Mouse (Mus musculus) NIH3T3 (cell line): ENCODE measurements around the gene Krt19.

Source experiments
- DNase-seq: peaks from one replicate; pipeline ENCODE4 v3.0.0-alpha.2; 2012; ENCODE audit warnings: low read depth

The Krt19 gene

DNA sequence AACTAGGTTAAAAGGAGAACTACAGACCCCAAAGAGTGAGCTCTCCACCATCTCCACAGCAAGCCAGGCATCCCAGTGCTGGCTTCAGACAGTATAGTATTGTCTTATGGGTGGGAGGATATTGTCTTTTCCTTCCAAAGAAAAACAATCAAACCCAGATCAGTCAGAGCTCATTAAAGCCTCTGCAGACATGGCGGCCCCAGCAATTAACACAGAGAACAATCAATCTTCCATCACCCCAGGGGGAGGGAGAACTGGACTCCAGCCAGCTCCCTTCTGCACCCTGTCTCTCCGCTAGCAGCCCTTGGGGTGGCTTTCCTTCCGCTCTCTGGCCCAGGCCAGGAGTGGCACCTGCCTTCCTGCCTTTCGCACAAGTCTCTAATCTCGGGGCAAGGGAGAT is 10.8 kb downstream of the Krt19 start:
- no peak for DNase-seq

DNA sequence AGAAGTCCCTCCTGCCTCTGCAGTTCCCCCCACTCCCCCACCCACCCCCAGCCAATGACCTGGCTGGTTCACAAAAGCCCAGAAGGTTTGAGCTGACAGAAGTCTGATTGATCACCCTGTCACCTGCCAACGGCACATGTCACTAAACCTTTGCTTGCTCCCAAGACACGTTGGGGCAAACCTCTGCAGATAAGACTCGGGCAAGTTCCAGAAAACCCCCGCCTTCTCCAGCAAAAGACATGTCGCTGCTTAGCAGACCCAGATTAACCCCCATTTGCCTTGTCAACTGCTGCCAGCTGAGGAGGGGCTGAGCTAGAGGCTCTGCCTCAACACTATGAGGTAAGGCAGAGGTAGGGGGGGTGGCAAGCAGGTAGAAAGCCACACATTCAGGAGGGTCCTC is 11.9 kb downstream of the Krt19 start:
- DNase-seq = no peak

DNA sequence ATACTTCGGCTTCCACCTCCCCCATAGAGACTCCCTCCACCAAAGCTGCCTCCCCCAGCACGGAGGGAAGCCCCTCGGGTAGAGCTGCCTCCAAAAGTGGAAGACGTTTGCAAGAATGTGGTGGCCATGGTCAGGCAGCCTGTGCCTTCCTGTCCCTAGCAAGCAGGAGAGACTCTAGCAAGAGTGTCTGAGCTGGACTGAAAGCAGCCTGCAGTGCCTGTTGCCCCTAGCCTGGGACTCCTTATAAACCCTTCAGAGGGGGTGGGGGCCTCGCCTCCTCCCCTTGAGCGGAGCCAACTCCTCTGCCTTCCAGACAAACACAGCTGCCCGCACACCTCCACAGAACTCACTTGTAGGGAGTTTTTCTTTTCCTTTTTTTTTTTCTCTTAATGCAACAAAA is 12.7 kb downstream of the Krt19 start, which contains the start of gene Krt15:
Krt15 (minus strand) TSS at position 198 of the 400 bp plus-strand sequence.
- no peak for DNase-seq

DNA sequence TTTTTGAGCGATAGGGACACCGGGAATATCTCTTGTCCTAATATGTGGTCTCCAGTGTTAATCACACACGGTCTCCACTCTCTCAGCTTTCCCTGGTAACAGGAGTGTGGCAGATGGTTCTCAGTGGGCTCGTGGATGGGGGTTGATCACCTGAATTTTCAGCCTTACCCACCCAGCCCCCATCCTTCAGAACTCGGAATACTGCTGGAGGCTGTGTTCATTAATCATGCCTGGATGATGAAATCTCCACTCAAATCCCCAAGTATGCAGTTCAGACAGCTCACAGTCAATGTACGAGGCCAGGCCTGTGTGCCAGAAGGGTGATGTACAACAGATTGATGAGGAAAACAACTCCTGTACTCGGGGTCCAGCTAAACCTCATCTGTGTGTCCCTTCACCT is 23.6 kb downstream of the Krt19 start:
- peak; percentile 67 for DNase-seq

DNA sequence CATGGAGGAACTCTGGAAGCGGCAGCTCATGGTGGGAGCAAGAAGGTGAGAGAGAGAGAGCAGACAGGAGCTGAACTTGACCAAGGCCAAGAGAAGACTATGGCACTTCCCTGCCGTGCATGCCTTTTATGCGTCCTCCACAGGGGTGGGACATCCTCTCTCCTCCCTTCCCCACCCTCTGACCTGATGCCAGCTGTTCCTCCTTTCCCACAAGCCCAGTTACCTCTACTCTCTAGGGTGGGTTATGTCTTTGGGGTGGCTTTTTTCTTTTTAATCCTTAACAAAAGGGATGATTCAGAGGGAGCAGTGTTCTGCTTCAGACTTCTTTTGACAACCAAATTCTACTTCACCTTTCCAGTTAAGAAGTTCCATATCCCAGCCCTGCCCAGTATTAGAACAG is 27.0 kb downstream of the Krt19 start, which contains the start of gene Krt13:
Krt13 (minus strand) TSS at position 101 of the 400 bp plus-strand sequence.
- no peak for DNase-seq

DNA sequence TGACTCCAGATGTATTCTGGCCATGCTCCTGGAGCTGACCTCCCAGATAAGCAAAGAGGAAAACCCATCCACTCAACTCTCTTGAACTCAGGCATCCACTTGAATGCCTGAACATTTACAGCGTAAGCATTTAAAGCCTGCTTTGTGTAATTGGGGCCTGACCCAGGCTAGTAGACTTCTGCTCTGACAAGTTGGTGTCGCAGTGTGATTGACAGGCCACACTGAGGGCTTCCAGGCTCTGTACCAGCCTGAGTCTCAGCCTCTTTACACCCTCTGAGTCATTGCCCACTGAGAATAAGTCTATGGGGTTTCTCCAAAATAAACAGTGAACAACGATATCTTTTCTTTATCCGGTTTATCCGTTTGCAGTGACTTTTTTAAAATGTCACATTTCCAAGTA is 28.1 kb downstream of the Krt19 start:
- DNase-seq = peak; percentile 62

DNA sequence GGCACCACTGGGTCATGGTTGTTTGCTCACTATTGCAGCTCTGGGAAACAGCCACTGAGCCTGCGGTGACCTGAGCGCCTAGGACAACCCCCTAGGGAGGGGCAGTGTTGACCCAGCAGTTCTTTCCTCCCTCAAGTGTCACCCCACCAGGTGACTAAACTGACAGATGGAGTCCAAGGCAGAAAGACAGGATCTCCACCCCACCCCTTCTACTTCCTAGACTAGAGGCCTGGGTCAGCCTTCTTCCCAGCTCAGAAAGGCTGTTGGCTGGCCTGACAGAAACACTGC is 34.8 kb downstream of the Krt19 start:
- peak; percentile 13 for DNase-seq

DNA sequence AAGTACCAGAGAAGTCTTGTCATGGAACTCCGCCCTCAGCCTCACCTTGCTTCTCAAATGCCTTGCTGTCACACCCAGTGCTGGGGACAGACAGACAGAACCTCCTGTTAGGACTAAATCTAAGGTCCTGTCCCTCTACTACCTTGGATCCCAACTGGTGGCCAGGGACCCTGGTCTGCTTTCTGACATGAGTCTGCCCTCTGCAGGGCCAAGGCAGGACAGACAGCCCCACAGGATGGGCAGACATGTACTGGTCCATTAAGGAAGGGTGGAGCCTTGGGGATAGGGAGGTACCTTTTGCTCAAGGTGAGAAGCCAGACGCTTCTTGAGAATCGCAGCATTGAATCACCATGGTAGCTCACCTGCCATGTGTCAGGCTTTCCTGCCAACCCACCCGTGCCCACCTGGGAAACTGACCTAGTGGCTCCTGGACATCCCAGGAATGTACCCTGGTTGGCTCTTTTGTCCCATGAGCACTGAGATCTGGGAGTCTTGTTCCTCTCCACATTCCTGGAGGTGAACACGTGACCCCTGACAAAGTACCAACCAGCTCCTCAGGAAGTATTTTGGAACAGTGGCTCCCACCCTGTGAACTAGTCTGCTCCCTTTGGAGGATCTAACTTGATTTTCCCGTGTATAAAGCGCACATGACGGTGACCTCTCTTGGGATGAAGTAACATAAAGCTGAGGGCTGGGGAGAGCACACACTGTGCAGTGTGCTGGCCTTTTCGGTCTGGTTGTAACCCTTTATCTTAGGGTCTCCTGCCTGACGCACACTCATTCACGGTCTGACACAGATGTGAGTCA is 35.3 kb downstream of the Krt19 start:
- DNase-seq = no peak

DNA sequence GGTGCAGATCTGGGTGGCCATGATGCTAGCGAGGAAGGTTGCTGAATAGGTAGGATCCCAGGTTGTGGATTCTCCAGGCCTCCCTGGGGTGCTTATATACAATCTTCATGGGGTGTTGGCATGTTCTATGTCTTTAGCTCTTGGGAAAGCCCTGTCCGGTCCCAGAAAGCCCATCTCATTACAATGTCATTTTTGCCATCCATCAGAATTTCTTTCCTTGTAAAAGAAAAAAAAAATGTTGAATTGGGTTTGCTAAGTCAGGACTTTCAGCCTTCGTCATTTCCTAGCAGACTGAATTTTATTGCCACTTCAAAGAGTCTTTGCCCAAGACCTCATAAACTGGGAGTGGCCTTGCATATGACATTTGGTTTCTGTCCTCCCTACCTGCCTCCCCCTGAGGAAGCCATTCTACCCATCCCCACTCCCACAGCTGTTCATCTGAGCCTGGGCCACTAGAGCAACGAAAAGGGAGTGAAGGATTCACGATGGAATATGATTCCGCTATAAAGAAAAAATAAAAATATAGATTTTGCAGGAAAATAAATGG is 42.8 kb downstream of the Krt19 start, which contains the start of gene Krt36:
Krt36 (minus strand) TSS at position 51 of the 547 bp plus-strand sequence.
- no peak for DNase-seq

DNA sequence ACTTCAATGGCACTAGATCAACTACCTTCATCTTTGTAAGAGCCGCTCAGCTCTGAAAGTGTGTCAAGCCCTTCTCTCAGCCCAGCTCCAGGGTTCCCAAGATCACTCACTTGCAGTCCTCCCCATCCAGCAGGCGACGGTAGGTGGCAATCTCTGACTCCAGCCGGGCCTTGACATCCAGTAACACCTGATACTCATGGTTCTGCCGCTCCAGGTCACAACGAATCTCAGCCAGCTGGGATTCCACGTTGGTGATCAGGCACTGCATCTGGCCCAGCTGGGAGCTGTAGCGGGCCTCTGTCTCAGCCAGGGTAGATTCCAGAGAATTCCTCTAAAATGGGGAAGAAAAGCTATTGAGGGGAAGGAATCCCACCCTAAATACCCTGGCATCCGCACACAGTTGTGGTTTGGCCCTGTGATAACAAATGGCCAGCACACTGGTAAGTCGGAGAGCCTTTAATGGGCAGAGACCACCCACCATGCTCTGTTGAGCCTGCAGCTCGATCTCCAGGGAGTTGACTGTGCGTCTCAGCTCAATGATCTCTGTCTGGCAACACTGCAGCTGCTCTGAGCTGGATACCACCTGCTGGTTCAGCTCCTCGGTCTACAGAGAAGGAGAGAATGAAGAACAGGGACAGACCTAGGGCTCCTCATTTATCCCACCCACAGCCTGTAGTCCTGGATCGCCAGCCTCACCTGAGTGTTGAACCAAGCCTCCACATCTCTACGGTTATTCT is 45.6 kb downstream of the Krt19 start:
- no peak for DNase-seq

DNA sequence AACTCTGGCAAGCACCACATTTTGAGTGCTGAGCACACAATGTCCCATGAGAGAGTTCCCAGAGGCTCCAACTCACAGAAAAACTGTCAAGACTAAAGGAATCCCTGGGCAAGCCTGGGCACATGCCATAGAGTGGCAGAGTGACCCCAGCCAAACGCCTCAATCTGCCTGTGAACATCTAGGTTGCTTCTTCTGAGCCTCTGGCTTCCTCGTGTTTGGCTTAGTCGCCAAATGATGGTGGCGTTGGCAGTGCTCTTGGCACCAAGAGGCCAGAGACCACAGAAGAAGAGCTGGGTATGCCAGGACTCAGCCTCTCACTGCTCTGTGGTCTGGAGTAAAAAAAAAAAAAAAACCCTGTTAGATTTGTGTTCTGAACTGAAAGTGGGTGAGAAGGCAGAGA is 48.1 kb downstream of the Krt19 start:
- no peak for DNase-seq

DNA sequence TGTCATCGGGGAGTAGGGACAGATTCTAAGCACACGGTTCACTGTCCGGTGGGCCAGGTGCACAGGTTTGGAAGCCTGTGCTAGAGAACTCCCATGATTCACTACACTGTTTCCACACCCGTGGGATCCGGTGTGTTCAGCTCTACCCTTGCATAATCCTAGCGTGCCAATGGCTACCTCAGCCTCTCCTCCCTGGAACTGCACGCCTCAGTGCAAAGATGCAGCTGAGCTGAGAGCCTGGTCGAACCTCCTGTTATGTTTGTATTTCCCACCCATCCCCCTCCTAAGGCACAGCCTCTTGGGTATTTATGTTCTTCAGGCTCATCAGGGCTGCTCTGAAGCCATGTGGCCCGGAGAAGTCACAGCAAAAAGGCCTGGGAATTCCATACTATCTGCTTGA is 50.6 kb downstream of the Krt19 start:
- no peak for DNase-seq

DNA sequence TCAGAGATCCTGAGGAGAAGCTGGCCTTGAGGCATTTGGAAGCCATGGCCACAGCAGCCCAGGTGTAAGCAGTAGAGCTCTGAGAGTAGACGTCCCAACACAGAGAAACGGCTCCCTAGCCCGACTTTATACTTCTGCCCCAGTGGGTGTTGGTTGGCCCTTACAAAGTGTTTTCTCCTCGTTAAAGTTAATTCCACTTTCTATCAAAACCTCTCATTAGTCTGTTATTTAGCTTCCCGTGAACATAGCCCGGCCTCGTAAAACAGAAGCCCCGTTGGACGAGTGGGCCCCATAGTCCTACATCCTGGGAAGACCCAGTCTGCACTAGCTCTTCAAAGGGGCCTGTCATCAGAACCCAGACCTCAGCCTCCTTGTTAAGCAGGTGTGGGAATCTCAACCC is 52.3 kb downstream of the Krt19 start, which contains the start of gene Krt35:
Krt35 (minus strand) TSS at position 101 of the 400 bp plus-strand sequence.
- no peak for DNase-seq
